Mouse (Mus musculus) midbrain, embryonic 16.5 days (tissue): ENCODE results near the gene Lgals9. TPM values are rescaled to one million over a fixed set of nuclear protein-coding genes. Genes with fewer than 3 reads are reported as not detected.

Experiments
- ATAC-seq: fragments of 200-750 bp; cut with Nextera tagmentation; 2 replicates; pipeline ENCODE4 v1.8.0; 2017; ENCODE audit warnings: moderate TSS enrichment
- H3K27ac ChIP-seq: fragments of 300-500 bp; sonication (generic); 2 replicates; pipeline ENCODE4 v1.5.1; 2014; ENCODE audit warnings: mild to moderate bottlenecking, low read length, mixed read lengths
- H3K27me3 ChIP-seq: fragments of 300-500 bp; sonication (generic); 2 replicates; pipeline ENCODE4 v1.6.1; 2014; ENCODE audit warnings: low read depth, low read length, mixed read lengths; ENCODE audit not compliant: control insufficient read depth, insufficient read depth
- H3K36me3 ChIP-seq: fragments of 300-500 bp; sonication (generic); 2 replicates; pipeline ENCODE4 v1.6.1; 2014; ENCODE audit warnings: mild to moderate bottlenecking, low read length, moderate library complexity, mixed read lengths; ENCODE audit not compliant: control insufficient read depth, insufficient read depth
- H3K4me1 ChIP-seq: fragments of 300-500 bp; sonication (generic); 2 replicates; pipeline ENCODE4 v1.6.1; 2014; ENCODE audit warnings: mild to moderate bottlenecking, low read length, mixed read lengths; ENCODE audit not compliant: control insufficient read depth, insufficient read depth
- H3K4me2 ChIP-seq: fragments of 300-500 bp; sonication (generic); 2 replicates; pipeline ENCODE4 v1.6.1; 2014; ENCODE audit warnings: mild to moderate bottlenecking, low read length, mixed read lengths
- H3K4me3 ChIP-seq: fragments of 300-500 bp; sonication (generic); 2 replicates; pipeline ENCODE4 v1.5.1; 2014; ENCODE audit warnings: low read depth, mild to moderate bottlenecking, low read length, moderate library complexity, mixed read lengths
- H3K9ac ChIP-seq: fragments of 300-500 bp; sonication (generic); 2 replicates; pipeline ENCODE4 v1.6.1; 2014; ENCODE audit warnings: low read depth, low read length, mixed read lengths
- H3K9me3 ChIP-seq: fragments of 300-500 bp; sonication (generic); replicated peaks from 2 replicates; pipeline ENCODE4 v1.6.1; 2014; ENCODE audit warnings: mild to moderate bottlenecking, low read length, mixed read lengths; ENCODE audit not compliant: control insufficient read depth, poor library complexity, severe bottlenecking
- WGBS: fragments of 180-500 bp; shearing (Covaris S2); extraction: QIAGEN DNeasy Blood & Tissue Kit; methylation state at CpG from one replicate; pipeline ENCODE4 v1.1.7; 2014; 5-methylcytosine and 5-hydroxymethylcytosine counted together
- polyA plus RNA-seq: library from polyadenylated mRNA; unstranded; fragments of >200 nt; fragmentation: Nextera tagmentation; extraction: Ambion mirVana; gene quantifications from 2 replicates; pipeline ENCODE4 v1.2.1, GENCODE M21; 2015

Lgals9 gene
- polyA plus RNA-seq, 1 experiment from 2014 or later = 8.0 TPM

DNA sequence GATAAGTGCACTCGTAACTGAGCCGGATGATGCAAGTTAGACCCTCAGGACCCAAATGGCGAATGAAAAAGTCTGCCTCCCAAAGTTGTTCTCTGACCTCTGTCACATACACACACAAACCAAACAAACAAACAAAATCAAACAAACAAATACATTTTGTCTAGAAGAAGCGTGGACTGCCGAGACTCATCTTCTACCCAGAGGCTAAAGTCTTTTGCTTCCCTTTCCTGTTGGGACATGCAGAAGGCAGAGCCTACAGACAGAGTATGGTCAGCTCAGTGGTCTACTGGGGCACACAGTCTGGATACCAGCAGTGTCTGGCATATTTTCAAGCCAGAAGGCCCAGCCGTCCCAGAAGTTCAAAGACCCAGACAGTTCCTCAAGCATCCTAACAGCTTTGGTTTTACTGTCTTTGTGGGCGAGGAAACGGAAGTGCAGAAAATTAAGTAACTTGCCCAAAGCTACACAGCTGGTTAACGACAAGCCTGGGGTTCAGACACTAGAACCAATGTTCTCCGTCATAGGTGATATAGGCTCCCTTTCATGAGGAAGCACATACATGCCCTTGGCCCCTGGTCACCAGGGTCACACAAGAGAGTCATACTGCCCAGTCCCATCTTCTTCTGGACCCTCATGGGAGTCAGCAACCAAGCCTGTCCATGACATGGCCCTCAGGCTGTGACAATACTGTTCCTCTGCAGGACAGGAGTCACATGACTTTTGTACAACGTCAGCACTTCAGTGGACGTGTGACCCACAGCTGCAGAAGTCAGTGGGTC, 2.0 kb downstream of the Lgals9 start:
- Histone ChIP-seq H3K36me3 (no peaks in the 10 kb centered on the region), H3K9ac (no peak overlapping the region), H3K27me3 (no peaks in the 10 kb centered on the region), H3K4me3 (no peak overlapping the region), H3K4me2 (no peak overlapping the region), H3K9me3 (no peaks in the 10 kb centered on the region), H3K4me1 (no peaks in the 10 kb centered on the region), H3K27ac (no peak overlapping the region)
- WGBS = 87% methylated on average over 12 of the region's 12 CpGs
- ATAC-seq = no peak

DNA sequence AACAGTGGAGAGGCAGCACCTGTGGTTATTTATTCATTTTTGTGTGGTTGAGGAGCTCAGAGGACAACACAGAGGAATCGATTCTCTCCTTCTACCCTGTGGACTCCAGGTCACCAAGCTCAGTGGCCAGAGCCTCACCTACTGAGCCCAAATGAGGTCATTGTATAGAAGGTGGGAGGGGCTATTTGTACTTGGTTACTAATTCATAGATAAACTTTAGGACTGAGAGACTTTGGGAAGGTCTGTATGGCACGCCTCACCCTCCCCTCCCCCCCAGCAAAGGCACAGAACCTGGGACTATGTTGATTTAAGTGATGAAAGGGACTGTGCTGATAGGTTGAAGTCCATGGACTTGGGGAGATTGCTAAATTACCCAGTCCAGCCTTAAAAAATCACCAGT, 2.7 kb downstream of the Lgals9 start:
- Histone ChIP-seq H3K36me3 (no peaks in the 10 kb centered on the region), H3K4me3 (no peak overlapping the region), H3K27ac (no peak overlapping the region), H3K4me2 (no peak overlapping the region), H3K9me3 (no peaks in the 10 kb centered on the region), H3K4me1 (no peaks in the 10 kb centered on the region), H3K27me3 (no peaks in the 10 kb centered on the region), H3K9ac (no peak overlapping the region)
- WGBS = 81% methylated on average over 2 of the region's 2 CpGs
- no peak for ATAC-seq

DNA sequence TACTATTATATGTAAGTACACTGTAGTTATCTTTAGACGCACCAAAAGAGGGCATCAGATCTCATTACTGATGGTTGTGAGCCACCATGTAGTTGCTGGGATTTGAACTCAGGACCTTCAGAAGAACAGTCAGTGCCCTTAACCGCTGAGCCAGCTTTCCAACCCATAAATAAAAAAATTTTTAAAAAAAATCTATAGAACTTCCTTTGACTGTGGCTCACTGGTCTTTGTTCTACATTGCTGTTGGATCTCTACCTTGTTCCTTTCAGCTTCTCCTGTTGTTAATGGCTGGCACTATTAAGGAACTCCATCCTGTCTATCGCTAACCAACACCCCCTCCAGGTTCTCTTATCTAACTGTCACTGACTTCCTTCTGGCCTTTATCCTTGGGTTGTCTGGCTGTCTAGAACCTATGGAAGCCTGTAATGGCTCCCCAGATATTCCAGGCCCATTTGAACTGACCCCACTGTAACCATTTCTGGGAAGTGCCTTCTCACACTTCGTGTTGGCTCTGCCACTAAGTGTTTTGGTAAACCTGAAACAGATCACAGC, 4.6 kb downstream of the Lgals9 start:
- Histone ChIP-seq H3K9me3 (no peaks in the 10 kb centered on the region), H3K9ac (no peak overlapping the region), H3K4me3 (no peak overlapping the region), H3K27me3 (no peaks in the 10 kb centered on the region), H3K27ac (no peak overlapping the region), H3K4me2 (no peak overlapping the region), H3K4me1 (no peaks in the 10 kb centered on the region), H3K36me3 (no peaks in the 10 kb centered on the region)
- 86% methylated on average over 4 of the region's 4 CpGs for WGBS
- ATAC-seq = no peak

- Histone ChIP-seq H3K27me3 (no peaks in the 10 kb centered on the region), H3K4me1 (no peaks in the 10 kb centered on the region), H3K9ac (no peak overlapping the region), H3K4me3 (no peak overlapping the region), H3K36me3 (no peaks in the 10 kb centered on the region), H3K9me3 (no peaks in the 10 kb centered on the region), H3K4me2 (no peak overlapping the region), H3K27ac (no peak overlapping the region)
- ATAC-seq = no peak
- 87% methylated on average over 12 of the region's 12 CpGs for WGBS
These were observed 6.3 kb downstream of the Lgals9 start for GRCm38 (mm10) chr11:78978176-78979019.

DNA sequence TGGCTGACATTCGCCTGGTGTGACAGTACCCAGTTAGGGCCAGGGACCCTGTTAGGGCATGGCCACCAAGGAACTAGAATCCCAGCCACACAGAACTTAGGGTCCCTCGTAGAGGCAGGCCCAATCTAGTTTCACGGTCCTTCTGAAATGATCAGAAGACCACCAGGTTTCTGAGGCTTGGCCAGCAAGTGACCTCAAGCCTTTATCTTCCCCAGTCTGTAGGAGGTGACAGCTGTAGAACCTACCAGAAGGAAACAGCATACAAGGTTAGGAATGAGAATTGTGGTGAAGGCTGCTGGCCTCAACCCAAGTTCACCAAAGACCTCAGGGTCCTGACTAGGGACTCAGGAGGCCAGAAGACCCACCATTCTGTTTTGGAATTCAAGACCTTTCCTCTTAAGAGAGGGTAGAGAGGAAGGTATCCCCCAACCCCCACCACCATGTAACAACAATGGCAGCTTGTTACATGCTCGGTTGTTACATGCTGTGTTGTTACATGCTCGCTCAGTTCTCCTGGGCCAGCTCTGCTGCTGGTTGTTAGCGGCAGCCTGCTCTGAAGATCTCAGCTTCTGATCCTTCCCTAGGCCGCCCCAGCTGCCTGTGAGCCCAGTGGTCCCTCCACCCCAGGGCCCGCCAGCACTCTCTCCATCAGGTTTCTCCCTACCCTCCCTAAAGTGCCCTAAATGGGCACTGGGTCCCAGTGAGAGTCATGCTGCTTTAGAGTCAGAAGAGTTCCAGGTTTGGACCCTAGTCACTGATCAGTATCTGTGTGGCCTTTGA, 7.8 kb downstream of the Lgals9 start:
- Histone ChIP-seq H3K27ac (no peak overlapping the region), H3K4me3 (no peak overlapping the region), H3K27me3 (no peaks in the 10 kb centered on the region), H3K36me3 (no peaks in the 10 kb centered on the region), H3K4me1 (no peaks in the 10 kb centered on the region), H3K9me3 (no peaks in the 10 kb centered on the region), H3K4me2 (no peak overlapping the region), H3K9ac (no peak overlapping the region)
- WGBS = 76% methylated on average over 8 of the region's 8 CpGs
- no peak for ATAC-seq

DNA sequence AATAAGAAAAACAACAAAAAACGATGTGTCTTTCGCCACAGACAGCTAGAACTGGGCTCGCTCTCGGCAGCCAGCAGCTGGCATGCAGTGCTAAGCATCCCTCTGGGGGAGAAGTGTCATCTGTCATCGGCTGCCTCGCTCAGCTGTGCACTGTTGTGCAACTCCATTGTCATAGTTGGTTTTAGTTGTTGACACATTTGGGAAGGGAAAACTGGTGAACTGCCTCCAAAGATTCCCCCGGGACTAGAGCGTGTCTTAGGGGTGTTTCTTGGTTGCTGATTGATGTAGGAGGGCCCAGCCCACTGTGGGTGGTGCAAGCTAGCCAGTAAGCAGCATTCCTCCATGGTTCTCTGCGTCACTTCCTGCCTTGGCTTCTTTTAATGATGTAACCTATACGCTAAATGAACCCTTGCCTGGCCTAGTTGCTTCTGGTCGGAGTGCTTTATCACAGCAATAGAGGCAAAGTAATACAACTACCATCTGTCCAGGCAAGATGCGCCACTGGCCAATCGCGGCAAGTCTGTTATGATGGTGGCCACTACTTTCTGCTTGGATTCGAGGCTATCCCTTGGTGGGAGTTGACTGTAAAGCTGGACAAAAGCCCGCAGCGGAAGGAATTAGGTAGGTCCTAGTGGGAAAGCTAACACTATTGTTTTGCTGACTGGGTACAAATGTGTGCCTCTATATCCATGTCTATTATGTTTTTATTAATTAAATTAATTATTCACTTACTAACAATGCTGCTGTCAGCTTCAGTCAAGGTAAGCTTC, 11.2 kb downstream of the Lgals9 start:
- Histone ChIP-seq H3K9ac (no peak overlapping the region), H3K4me1 (no peaks in the 10 kb centered on the region), H3K27me3 (no peaks in the 10 kb centered on the region), H3K27ac (no peak overlapping the region), H3K4me2 (no peak overlapping the region), H3K36me3 (no peaks in the 10 kb centered on the region), H3K9me3 (no peaks in the 10 kb centered on the region), H3K4me3 (no peak overlapping the region)
- no peak for ATAC-seq
- WGBS = 72% methylated on average over 17 of the region's 17 CpGs

DNA sequence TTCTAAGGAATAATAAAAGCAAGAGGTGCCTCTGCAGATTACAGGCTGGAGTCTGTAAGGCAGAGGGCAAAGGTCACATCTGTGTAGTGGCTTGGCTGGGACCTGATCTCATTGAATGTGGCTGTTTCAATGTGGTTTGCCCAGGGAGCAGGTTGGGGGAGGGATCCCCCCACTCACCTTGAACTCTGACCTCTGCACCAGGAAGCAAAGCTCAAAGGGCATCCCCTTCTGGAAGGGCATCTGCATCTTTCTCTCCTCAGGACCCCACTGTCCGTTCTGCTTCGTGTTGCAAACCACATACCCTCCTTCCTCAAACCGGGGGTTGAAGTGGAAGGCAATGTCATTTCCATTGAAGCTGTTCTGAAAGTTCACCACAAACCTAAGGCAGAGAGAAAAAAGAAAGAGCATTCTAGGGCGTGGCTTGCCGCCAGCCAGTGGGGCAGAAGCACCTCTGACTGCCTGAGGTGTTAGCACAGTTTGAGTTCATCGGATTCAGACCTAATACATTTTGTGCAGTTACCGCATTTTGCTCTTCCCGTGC, 11.9 kb downstream of the Lgals9 start:
- H3K4me1 ChIP-seq = no peaks in the 10 kb centered on the region
- no peak overlapping the region for H3K4me3 ChIP-seq
- ATAC-seq = no peak
- H3K36me3 ChIP-seq = no peaks in the 10 kb centered on the region
- no peak overlapping the region for H3K9ac ChIP-seq
- WGBS = 68% methylated on average over 8 of the region's 8 CpGs
- no peaks in the 10 kb centered on the region for H3K27me3 ChIP-seq
- H3K4me2 ChIP-seq = no peak overlapping the region
- H3K9me3 ChIP-seq = no peaks in the 10 kb centered on the region
- no peak overlapping the region for H3K27ac ChIP-seq

DNA sequence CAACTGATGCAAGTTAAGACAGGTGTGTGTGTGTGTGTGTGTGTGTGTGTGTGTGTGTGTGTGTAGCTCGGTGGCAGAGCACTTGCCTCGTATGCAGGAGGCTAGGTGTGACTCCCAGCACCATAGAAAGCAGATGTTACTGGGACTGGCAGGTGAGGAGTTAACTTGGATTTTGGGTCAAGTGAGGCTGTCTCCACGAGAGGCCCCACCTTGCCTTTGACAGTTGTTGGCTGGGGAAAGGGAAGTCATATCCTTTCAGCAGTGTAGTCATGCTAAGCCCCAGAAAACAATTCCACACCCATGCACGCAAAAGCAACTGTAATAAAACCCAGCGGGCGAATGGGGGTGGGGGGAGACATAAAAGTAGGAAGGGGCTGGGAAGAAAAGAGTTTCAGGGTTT, 12.4 kb downstream of the Lgals9 start:
- Histone ChIP-seq H3K27me3 (no peaks in the 10 kb centered on the region), H3K9ac (no peak overlapping the region), H3K27ac (no peak overlapping the region), H3K4me2 (no peak overlapping the region), H3K36me3 (no peaks in the 10 kb centered on the region), H3K9me3 (no peaks in the 10 kb centered on the region), H3K4me3 (no peak overlapping the region), H3K4me1 (no peaks in the 10 kb centered on the region)
- WGBS = 52% methylated on average over 6 of the region's 6 CpGs
- ATAC-seq = no peak
